In genomic region chr14:25707691-25708181, GRCm38 (mm10) we compare ENCODE assay signal across 9 mouse cellular contexts. TPM values are rescaled to one million over a fixed set of nuclear protein-coding genes. Genes with fewer than 3 reads are reported as not detected.
DNase-seq lines count a peak whose midpoint lies in the region; ATAC-seq and TF ChIP-seq lines count a peak whose summit lies in the region.
"Had no signal": no experiment of that assay in that cellular context is flagged by ENCODE, and none has a peak within 500 bp of the region (broad histone marks: within the 10 kb centered on the region; RNA-seq: fewer than 3 reads in every experiment).

No protein-coding gene starts in this region.

- H3K79me2 ChIP-seq in MEL (ENCODE audit: control insufficient read depth, insufficient read depth, low read length, poor library complexity) (no peaks in the 10 kb centered on the region), myocyte (ENCODE audit: control insufficient read depth, insufficient read depth) (no peaks in the 10 kb centered on the region)

- peak; percentile 68 for DNase-seq in forebrain, embryonic 14.5 days (ENCODE audit: low spot score)
- peak; percentile 66 for DNase-seq in MEL (ENCODE audit: low read depth, low spot score)
- DNase-seq in heart, postnatal 10 days: peak; percentile 81 to 84
- DNase-seq in left cerebral cortex, adult 18-20 months (ENCODE audit: low spot score in 2 of 2): peak; percentile 47 to 63
- DNase-seq in ovary, adult 18-20 months (ENCODE audit: low spot score): no peak

- TF ChIP-seq RAD21 in MEL (IDR thresholded peaks at IDR 0.05; ENCODE audit: low read depth, low read length): peak; percentile 88

- WGBS in forebrain, embryonic 14.5 days: 77% methylated on average over 5 of the region's 5 CpGs
- 70% methylated on average over 5 of the region's 5 CpGs for WGBS in forebrain, embryonic 12.5 days
- 48% methylated on average over 5 of the region's 5 CpGs for WGBS in embryonic facial prominence, embryonic 12.5 days

- H3K27me3 ChIP-seq in forebrain, embryonic 14.5 days (replicated peaks; ENCODE audit: control insufficient read depth, insufficient read depth, low read length): no peaks in the 10 kb centered on the region
- H3K27me3 ChIP-seq in forebrain, embryonic 12.5 days: no peaks in the 10 kb centered on the region
- no peaks in the 10 kb centered on the region for H3K27me3 ChIP-seq in MEL (ENCODE audit: control insufficient read depth in 1 of 2, insufficient read depth in 2 of 2, low read length in 2 of 2)
- H3K27me3 ChIP-seq in embryonic facial prominence, embryonic 12.5 days: no peaks in the 10 kb centered on the region
- no peaks in the 10 kb centered on the region for H3K27me3 ChIP-seq in myocyte (ENCODE audit: control insufficient read depth, insufficient read depth, insufficient read length)
- H3K27me3 ChIP-seq: midbrain, embryonic 12.5 days had no signal

- no peaks in the 10 kb centered on the region for H3K36me3 ChIP-seq in forebrain, embryonic 14.5 days (ENCODE audit: control insufficient read depth, insufficient read depth, low read length)
- H3K36me3 ChIP-seq in forebrain, embryonic 12.5 days (replicated peaks): no peaks in the 10 kb centered on the region
- H3K36me3 ChIP-seq in MEL (ENCODE audit: control insufficient read depth in 1 of 2, insufficient read depth in 2 of 2, low read length in 2 of 2): no peaks in the 10 kb centered on the region; a peak in 1 of 4 replicates
- H3K36me3 ChIP-seq in embryonic facial prominence, embryonic 12.5 days: no peaks in the 10 kb centered on the region
- H3K36me3 ChIP-seq in myocyte (ENCODE audit: control insufficient read depth, insufficient read depth): peaks cover 7% of the 10 kb centered on the region
- H3K36me3 ChIP-seq: midbrain, embryonic 12.5 days had no signal

- 0 out of 2 replicates have a peak, but pooled peaks cover 3% of the 10 kb centered on the region for H3K4me1 ChIP-seq in forebrain, embryonic 14.5 days (ENCODE audit: control insufficient read depth, insufficient read depth, low read length)
- peaks cover 22% of the 10 kb centered on the region for H3K4me1 ChIP-seq in forebrain, embryonic 12.5 days
- H3K4me1 ChIP-seq in MEL (ENCODE audit: control insufficient read depth in 1 of 2, insufficient read depth in 2 of 2, low read length in 2 of 2): peaks cover 0 to 6% of the 10 kb centered on the region in 2 experiments; a peak in 1 of 4 replicates
- peaks cover 27% of the 10 kb centered on the region for H3K4me1 ChIP-seq in embryonic facial prominence, embryonic 12.5 days

- no peak overlapping the region for H3K4me3 ChIP-seq in forebrain, embryonic 14.5 days (ENCODE audit: low read depth, low read length)
- H3K4me3 ChIP-seq in forebrain, embryonic 12.5 days (replicated peaks): no peak overlapping the region
- H3K4me3 ChIP-seq in MEL (ENCODE audit: control insufficient read depth in 1 of 2, insufficient read depth in 1 of 2, low read depth in 2 of 2, low read length in 2 of 2): no peak overlapping the region
- H3K4me3 ChIP-seq in embryonic facial prominence, embryonic 12.5 days: no peak overlapping the region
- H3K4me3 ChIP-seq in myocyte: no peak overlapping the region
- H3K4me3 ChIP-seq: midbrain, embryonic 12.5 days had no signal

- H3K27ac ChIP-seq in forebrain, embryonic 14.5 days (ENCODE audit: low read depth, low read length): no peak overlapping the region; the same call in 1 of the 2 replicates
- H3K27ac ChIP-seq in forebrain, embryonic 12.5 days: no peak overlapping the region
- H3K27ac ChIP-seq in MEL (ENCODE audit: control insufficient read depth, low read depth, low read length): no peak overlapping the region
- H3K27ac ChIP-seq in embryonic facial prominence, embryonic 12.5 days: 0 out of 2 replicates have a peak overlapping the region, but pooled peaks have one; percentile 26
- H3K27ac ChIP-seq: midbrain, embryonic 12.5 days had no signal

- TF ChIP-seq POLR2A in MEL (IDR thresholded peaks at IDR 0.05; ENCODE audit: control insufficient read depth in 1 of 2, insufficient read depth in 1 of 2, low read depth in 1 of 2, low read length in 2 of 2, poor library complexity in 1 of 2) (no peak), myocyte (IDR thresholded peaks at IDR 0.05; ENCODE audit: insufficient read length, low read depth) (no peak)

- H3K9me3 ChIP-seq in forebrain, embryonic 14.5 days (replicated peaks; ENCODE audit: control insufficient read depth, low read length): no peaks in the 10 kb centered on the region
- no peaks in the 10 kb centered on the region for H3K9me3 ChIP-seq in forebrain, embryonic 12.5 days
- no peaks in the 10 kb centered on the region for H3K9me3 ChIP-seq in MEL (replicated peaks; ENCODE audit: insufficient read depth, low read length)
- no peaks in the 10 kb centered on the region for H3K9me3 ChIP-seq in embryonic facial prominence, embryonic 12.5 days
- H3K9me3 ChIP-seq: midbrain, embryonic 12.5 days had no signal

- no peak overlapping the region for H3K4me2 ChIP-seq in forebrain, embryonic 14.5 days (ENCODE audit: low read length)
- H3K4me2 ChIP-seq in forebrain, embryonic 12.5 days: no peak overlapping the region
- no peak overlapping the region for H3K4me2 ChIP-seq in embryonic facial prominence, embryonic 12.5 days (replicated peaks)
- H3K4me2 ChIP-seq in myocyte (ENCODE audit: low read depth): peak overlapping the region; percentile 0
- H3K4me2 ChIP-seq: midbrain, embryonic 12.5 days had no signal

- no peak for ATAC-seq in forebrain, embryonic 14.5 days
- no peak for ATAC-seq in forebrain, embryonic 12.5 days (ENCODE audit: low FRiP score)
- ATAC-seq in embryonic facial prominence, embryonic 12.5 days (ENCODE audit: insufficient number of reproducible peaks, insufficient read depth, low FRiP score, low TSS enrichment): 0 out of 2 replicates have a peak, but pooled peaks have one; percentile 41

- H3ac ChIP-seq in myocyte (ENCODE audit: control insufficient read depth, insufficient read length): no peak overlapping the region

- intact Hi-C loops in heart, postnatal 10 days (cut with DNase I): loop anchor here (2.0 kb wide), 2 partner anchors 61 to 93 kb away; partner anchors contain the start of gene Zcchc24

- H3K9ac ChIP-seq in forebrain, embryonic 14.5 days (ENCODE audit: low read length): no peak overlapping the region; the same call in 1 of the 2 replicates
- H3K9ac ChIP-seq in forebrain, embryonic 12.5 days: no peak overlapping the region
- H3K9ac ChIP-seq in MEL (ENCODE audit: control insufficient read depth, low read depth, low read length, poor library complexity, severe bottlenecking): no peak overlapping the region
- H3K9ac ChIP-seq in embryonic facial prominence, embryonic 12.5 days: no peak overlapping the region
- H3K9ac ChIP-seq: midbrain, embryonic 12.5 days had no signal

- no peak; a peak in 1 of 4 replicates for TF ChIP-seq EP300 in MEL (IDR thresholded peaks at IDR 0.05; ENCODE audit: low read depth in 1 of 2, low read length in 2 of 2)

- TF ChIP-seq CTCF in MEL (IDR thresholded peaks at IDR 0.05 in 2 of 3, conservative IDR thresholded peaks at IDR 0.05 in 1 of 3; ENCODE audit: control insufficient read depth in 1 of 3, insufficient read depth in 1 of 3, low read depth in 2 of 3, low read length in 3 of 3, poor library complexity in 1 of 3, severe bottlenecking in 1 of 3): peak; percentile 73 to 92 (median 84)

TF ChIP-seq in MEL, 35 proteins besides CTCF, POLR2A, EP300 and RAD21:
- TF ChIP-seq SMC3 (IDR thresholded peaks at IDR 0.05; ENCODE audit: low read depth, low read length) (peak; percentile 84), ZC3H11A (IDR thresholded peaks at IDR 0.05; ENCODE audit: low read depth, low read length) (peak; percentile 67), ZNF384 (IDR thresholded peaks at IDR 0.05; ENCODE audit: low read depth, low read length) (no peak), SIN3A (IDR thresholded peaks at IDR 0.05; ENCODE audit: low read length) (0 out of 2 replicates have a peak, but pooled peaks have one; percentile 44), GABPA (IDR thresholded peaks at IDR 0.05; ENCODE audit: low read depth, low read length) (no peak)
TF ChIP-seq in MEL: peak in this region for 3.

TF ChIP-seq in myocyte, 11 proteins besides CTCF, POLR2A, EP300 and RAD21:
- TF ChIP-seq POLR2AphosphoS2 (IDR thresholded peaks at IDR 0.05; ENCODE audit: insufficient read length, low read depth) (peak; percentile 7), SRF (IDR thresholded peaks at IDR 0.05; ENCODE audit: control insufficient read depth, insufficient read length, low read depth) (no peak)

RNA-seq across cellular contexts. Expression of gene Ppif, which starts 13.8 kb away (rescaled TPM):
- 25.3 and 28.2 TPM in 2 replicates for polyA plus RNA-seq in forebrain, embryonic 14.5 days (2014; fragmentation: Nextera tagmentation; extraction: Ambion mirVana)
- polyA plus RNA-seq in forebrain, embryonic 12.5 days (2016; fragmentation: Nextera tagmentation; extraction: Ambion mirVana): 32.4 and 35.6 TPM in 2 replicates
- 56.3 and 71.0 TPM in 2 replicates for total RNA-seq in MEL (2012; rRNA removed)
- polyA plus RNA-seq in MEL (2012; ENCODE audit: insufficient read depth in 1 of 2, insufficient read length in 2 of 2, low read depth in 1 of 2, low replicate concordance in 2 of 2, missing spikeins in 1 of 2): 100 to 1,000 TPM; 127 to 128 TPM
- polyA plus RNA-seq in embryonic facial prominence, embryonic 12.5 days (2016; fragmentation: Nextera tagmentation; extraction: Ambion mirVana): 27.6 and 30.3 TPM in 2 replicates
- total RNA-seq in heart, postnatal 10 days (2021): 100 to 1,000 TPM; 248 to 271 TPM
- total RNA-seq in left cerebral cortex, adult 18-20 months (2021): 10 to 100 TPM; 25.4 to 25.6 TPM
- polyA plus RNA-seq in myocyte (2012; fragmentation: generic; extraction: Trizol): 14.1 TPM
